Mouse (Mus musculus): ENCODE data around the gene Mras. TPM values are rescaled to one million over a fixed set of nuclear protein-coding genes. Genes with fewer than 3 reads are reported as not detected.

Mras gene
- total and polyA plus RNA-seq, 3 experiments, result 0.17 TPM; not detected in 2

GRCm38 (mm10) chr9:99470347-99471092, 33.3 kb upstream of the Mras start:
- H3K27me3 ChIP-seq (ENCODE audit: control insufficient read depth in 1 of 2, insufficient read depth in 2 of 2, low read length in 2 of 2), result no peaks in the 10 kb centered on the region
- peak overlapping the region; percentile 67 for H3K27ac ChIP-seq (ENCODE audit: control insufficient read depth, low read depth, low read length)
- peaks cover 0 to 4% of the 10 kb centered on the region in 2 experiments; a peak in 1 of 4 replicates for H3K36me3 ChIP-seq (ENCODE audit: control insufficient read depth in 1 of 2, insufficient read depth in 2 of 2, low read length in 2 of 2)
- DNase-seq (ENCODE audit: low read depth, low spot score), result peak; percentile 83
- H3K79me2 ChIP-seq (ENCODE audit: control insufficient read depth, insufficient read depth, low read length, poor library complexity), result no peaks in the 10 kb centered on the region
- TF ChIP-seq ZKSCAN1 (IDR thresholded peaks at IDR 0.05; ENCODE audit: low read depth, low read length), result no peak
- no peak for TF ChIP-seq USF2 (IDR thresholded peaks at IDR 0.05; ENCODE audit: borderline replicate concordance in 1 of 2, insufficient read depth in 1 of 2, low read depth in 1 of 2, low read length in 2 of 2)
- TF ChIP-seq SIN3A (IDR thresholded peaks at IDR 0.05; ENCODE audit: low read length), result peak; percentile 47; the same call in 1 of the 2 replicates
- TF ChIP-seq ZMIZ1 (IDR thresholded peaks at IDR 0.05; ENCODE audit: low read depth, low read length), result 0 out of 2 replicates have a peak, but pooled peaks have one; percentile 36
- peak; percentile 47; the same call in 1 of the 2 replicates for TF ChIP-seq NELFE (IDR thresholded peaks at IDR 0.05; ENCODE audit: low read depth, low read length)
- no peak for TF ChIP-seq RCOR1 (IDR thresholded peaks at IDR 0.05; ENCODE audit: low read depth, low read length)
- TF ChIP-seq CHD2 (IDR thresholded peaks at IDR 0.05; ENCODE audit: low read length), result no peak
- no peak for TF ChIP-seq JUND (IDR thresholded peaks at IDR 0.05; ENCODE audit: low read depth, low read length)
- peak; percentile 45 to 62; a peak in 2 of 4 replicates for TF ChIP-seq EP300 (IDR thresholded peaks at IDR 0.05; ENCODE audit: low read depth in 1 of 2, low read length in 2 of 2)
- TF ChIP-seq TBP (IDR thresholded peaks at IDR 0.05; ENCODE audit: low read depth, low read length), result peak; percentile 74
- peak; percentile 30; the same call in 1 of the 2 replicates for TF ChIP-seq ETS1 (IDR thresholded peaks at IDR 0.05; ENCODE audit: low read depth, low read length)
- no peak for TF ChIP-seq BHLHE40 (IDR thresholded peaks at IDR 0.05; ENCODE audit: borderline replicate concordance, low read depth, low read length)
- TF ChIP-seq TCF12 (IDR thresholded peaks at IDR 0.05; ENCODE audit: low read depth, low read length), result 0 out of 2 replicates have a peak, but pooled peaks have one; percentile 46
- TF ChIP-seq MXI1 (IDR thresholded peaks at IDR 0.05; ENCODE audit: low read depth, low read length), result peak; percentile 53; the same call in 1 of the 2 replicates
- TF ChIP-seq ELF1 (IDR thresholded peaks at IDR 0.05; ENCODE audit: low read depth, low read length), result peak; percentile 52; the same call in 1 of the 2 replicates
- TF ChIP-seq GATA1 (IDR thresholded peaks at IDR 0.05; ENCODE audit: low read depth, low read length), result peak; percentile 71
- TF ChIP-seq HCFC1 (IDR thresholded peaks at IDR 0.05; ENCODE audit: low read depth, low read length), result 0 out of 2 replicates have a peak, but pooled peaks have one; percentile 38
- TF ChIP-seq POLR2A (IDR thresholded peaks at IDR 0.05; ENCODE audit: control insufficient read depth in 1 of 2, insufficient read depth in 1 of 2, low read depth in 1 of 2, low read length in 2 of 2, poor library complexity in 1 of 2), result peak in 1 of 2 experiments; percentile 32; a peak in 1 of 4 replicates
- H3K9ac ChIP-seq (ENCODE audit: control insufficient read depth, low read depth, low read length, poor library complexity, severe bottlenecking), result peak overlapping the region; percentile 42
- peak overlapping the region; percentile 52 to 53 for H3K4me3 ChIP-seq (ENCODE audit: control insufficient read depth in 1 of 2, insufficient read depth in 1 of 2, low read depth in 2 of 2, low read length in 2 of 2)
- H3K9me3 ChIP-seq (replicated peaks; ENCODE audit: insufficient read depth, low read length), result no peaks in the 10 kb centered on the region
- H3K4me1 ChIP-seq (ENCODE audit: control insufficient read depth in 1 of 2, insufficient read depth in 2 of 2, low read length in 2 of 2), result peaks cover 5 to 13% of the 10 kb centered on the region in 2 experiments; a peak in 3 of 4 replicates
